Mouse (Mus musculus): ENCODE data around the gene Zdhhc19. TPM values are rescaled to one million over a fixed set of nuclear protein-coding genes. Genes with fewer than 3 reads are reported as not detected.

Zdhhc19 gene
- total RNA-seq (2021) (not detected), polyA plus RNA-seq (2012; rRNA removed) (not detected in 2 replicates)
- long read RNA-seq, result 0 reads

- Histone ChIP-seq H3K36me3 (ENCODE audit: control insufficient read depth, insufficient read depth, low read length) (no peaks in the 10 kb centered on the region), H3K4me1 (ENCODE audit: control insufficient read depth, insufficient read depth, low read length) (no peaks in the 10 kb centered on the region), H3K4me3 (no peak within 1 kb of the TSS), H3K79me2 (replicated peaks; ENCODE audit: control insufficient read depth, insufficient read depth, low read length) (no peaks in the 10 kb centered on the region), H3K9ac (ENCODE audit: low read depth, low read length) (no peak within 1 kb of the TSS), H3K27me3 (ENCODE audit: control insufficient read depth, insufficient read depth, low read length) (no peaks in the 10 kb centered on the region), H3K27ac (no peak within 1 kb of the TSS)
- 63% methylated on average over 3 of the region's 3 CpGs for WGBS
- TF ChIP-seq CTCF (IDR thresholded peaks at IDR 0.05) (no peak), EP300 (IDR thresholded peaks at IDR 0.05; ENCODE audit: insufficient read depth, low read depth, low read length) (no peak), POLR2A (IDR thresholded peaks at IDR 0.05; ENCODE audit: insufficient read depth, low read depth, low read length) (no peak)
- intact Hi-C loops (cut with DNase I), result no loop called here
- no peak for DNase-seq
These were observed at the start of gene Zdhhc19 for GRCm38 (mm10) chr16:32495965-32496364. Zdhhc19 (plus strand) TSS chr16:32496265.

- Histone ChIP-seq H3K36me3 (ENCODE audit: control insufficient read depth, insufficient read depth, low read length) (peaks cover 17% of the 10 kb centered on the region), H3K9ac (ENCODE audit: low read depth, low read length) (no peak overlapping the region; the same call in 1 of the 2 replicates), H3K27ac (peak overlapping the region; percentile 23), H3K27me3 (ENCODE audit: control insufficient read depth, insufficient read depth, low read length) (no peaks in the 10 kb centered on the region), H3K79me2 (replicated peaks; ENCODE audit: control insufficient read depth, insufficient read depth, low read length) (0 out of 2 replicates have a peak, but pooled peaks cover 1% of the 10 kb centered on the region), H3K4me1 (ENCODE audit: control insufficient read depth, insufficient read depth, low read length) (peaks cover 12% of the 10 kb centered on the region), H3K4me3 (no peak overlapping the region)
- no peak for DNase-seq
- no peak for TF ChIP-seq EP300 (IDR thresholded peaks at IDR 0.05; ENCODE audit: insufficient read depth, low read depth, low read length)
- no peak for TF ChIP-seq POLR2A (IDR thresholded peaks at IDR 0.05; ENCODE audit: insufficient read depth, low read depth, low read length)
- 65% methylated on average over 2 of the region's 2 CpGs for WGBS
- intact Hi-C loops (cut with DNase I), result no loop called here
These were observed 49.4 kb upstream of the Zdhhc19 start for GRCm38 (mm10) chr16:32446563-32447138.

GRCm38 (mm10) chr16:32449665-32450064, 46.4 kb upstream of the Zdhhc19 start:
- no peak overlapping the region for H3K9ac ChIP-seq (ENCODE audit: low read depth, low read length)
- peaks cover 2% of the 10 kb centered on the region; the same call in 1 of the 2 replicates for H3K79me2 ChIP-seq (replicated peaks; ENCODE audit: control insufficient read depth, insufficient read depth, low read length)
- 61% methylated on average over 3 of the region's 3 CpGs for whole genome bisulfite sequencing
- H3K27me3 ChIP-seq (ENCODE audit: control insufficient read depth, insufficient read depth, low read length), result no peaks in the 10 kb centered on the region
- intact Hi-C loops (cut with DNase I), result no loop called here
- peaks cover 12% of the 10 kb centered on the region for H3K4me1 ChIP-seq (ENCODE audit: control insufficient read depth, insufficient read depth, low read length)
- no peak overlapping the region for H3K4me3 ChIP-seq
- H3K27ac ChIP-seq, result no peak overlapping the region
- H3K36me3 ChIP-seq (ENCODE audit: control insufficient read depth, insufficient read depth, low read length), result peaks cover 17% of the 10 kb centered on the region
- no peak for DNase-seq
- TF ChIP-seq EP300 (IDR thresholded peaks at IDR 0.05; ENCODE audit: insufficient read depth, low read depth, low read length) (no peak), POLR2A (IDR thresholded peaks at IDR 0.05; ENCODE audit: insufficient read depth, low read depth, low read length) (no peak), CTCF (IDR thresholded peaks at IDR 0.05) (no peak)

DNA sequence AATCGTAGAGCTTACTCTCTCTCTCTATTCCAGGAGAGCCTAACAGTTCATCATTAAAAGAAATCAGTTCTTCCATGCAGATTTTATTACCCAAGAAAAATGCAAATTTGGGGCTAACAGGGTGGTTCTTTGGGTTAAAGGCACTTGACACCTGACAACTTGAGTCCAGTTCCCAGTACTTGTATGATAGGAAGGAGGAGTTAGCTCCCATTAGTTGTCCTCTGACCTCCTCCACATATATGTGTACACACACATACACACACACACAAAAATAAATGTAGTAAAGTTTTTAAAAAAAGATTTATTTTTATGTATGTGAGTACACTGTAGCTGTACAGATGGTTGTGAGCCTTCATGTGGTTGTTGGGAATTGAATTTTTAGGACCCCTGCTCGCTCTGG, 45.9 kb upstream of the Zdhhc19 start:
- intact Hi-C loops (cut with DNase I), result no loop called here
- TF ChIP-seq POLR2A (IDR thresholded peaks at IDR 0.05; ENCODE audit: insufficient read depth, low read depth, low read length) (no peak), EP300 (IDR thresholded peaks at IDR 0.05; ENCODE audit: insufficient read depth, low read depth, low read length) (no peak), CTCF (IDR thresholded peaks at IDR 0.05) (no peak)
- no peak for DNase-seq
- WGBS, result 97% methylated on average over 2 of the region's 2 CpGs
- Histone ChIP-seq H3K79me2 (replicated peaks; ENCODE audit: control insufficient read depth, insufficient read depth, low read length) (peaks cover 4% of the 10 kb centered on the region; the same call in 1 of the 2 replicates), H3K4me3 (no peak overlapping the region), H3K27ac (no peak overlapping the region), H3K27me3 (ENCODE audit: control insufficient read depth, insufficient read depth, low read length) (no peaks in the 10 kb centered on the region), H3K36me3 (ENCODE audit: control insufficient read depth, insufficient read depth, low read length) (peaks cover 17% of the 10 kb centered on the region), H3K4me1 (ENCODE audit: control insufficient read depth, insufficient read depth, low read length) (peaks cover 12% of the 10 kb centered on the region), H3K9ac (ENCODE audit: low read depth, low read length) (no peak overlapping the region)

DNA sequence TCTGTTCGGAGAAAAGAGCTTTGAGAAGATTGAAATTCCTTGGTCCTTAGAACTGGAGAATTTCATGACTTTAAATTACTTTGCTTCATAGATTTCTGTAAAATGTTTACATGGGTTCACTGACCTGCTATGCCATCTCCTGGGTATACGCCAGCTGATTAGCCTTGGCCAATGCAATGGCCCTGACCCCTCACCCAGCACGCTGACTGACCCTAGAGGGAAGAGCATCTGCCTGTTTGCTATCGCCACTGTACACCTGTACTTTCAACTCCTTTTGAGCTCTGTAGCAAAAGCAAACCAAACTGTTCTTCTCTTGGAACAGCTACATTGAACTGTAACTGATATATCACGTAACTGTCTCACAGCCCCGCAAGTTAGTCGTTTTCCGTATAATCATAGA, 43.0 kb upstream of the Zdhhc19 start:
- no peak for TF ChIP-seq CTCF (IDR thresholded peaks at IDR 0.05)
- TF ChIP-seq EP300 (IDR thresholded peaks at IDR 0.05; ENCODE audit: insufficient read depth, low read depth, low read length), result no peak
- no peak for TF ChIP-seq POLR2A (IDR thresholded peaks at IDR 0.05; ENCODE audit: insufficient read depth, low read depth, low read length)
- H3K36me3 ChIP-seq (ENCODE audit: control insufficient read depth, insufficient read depth, low read length), result peaks cover 11% of the 10 kb centered on the region
- no peak overlapping the region for H3K27ac ChIP-seq
- no peak overlapping the region for H3K4me3 ChIP-seq
- peaks cover 3% of the 10 kb centered on the region; the same call in 1 of the 2 replicates for H3K79me2 ChIP-seq (replicated peaks; ENCODE audit: control insufficient read depth, insufficient read depth, low read length)
- peaks cover 5% of the 10 kb centered on the region for H3K4me1 ChIP-seq (ENCODE audit: control insufficient read depth, insufficient read depth, low read length)
- no peak for DNase-seq
- intact Hi-C loops (cut with DNase I), result no loop called here
- WGBS, result 92% methylated on average over 8 of the region's 8 CpGs
- no peaks in the 10 kb centered on the region for H3K27me3 ChIP-seq (ENCODE audit: control insufficient read depth, insufficient read depth, low read length)
- H3K9ac ChIP-seq (ENCODE audit: low read depth, low read length), result no peak overlapping the region

DNA sequence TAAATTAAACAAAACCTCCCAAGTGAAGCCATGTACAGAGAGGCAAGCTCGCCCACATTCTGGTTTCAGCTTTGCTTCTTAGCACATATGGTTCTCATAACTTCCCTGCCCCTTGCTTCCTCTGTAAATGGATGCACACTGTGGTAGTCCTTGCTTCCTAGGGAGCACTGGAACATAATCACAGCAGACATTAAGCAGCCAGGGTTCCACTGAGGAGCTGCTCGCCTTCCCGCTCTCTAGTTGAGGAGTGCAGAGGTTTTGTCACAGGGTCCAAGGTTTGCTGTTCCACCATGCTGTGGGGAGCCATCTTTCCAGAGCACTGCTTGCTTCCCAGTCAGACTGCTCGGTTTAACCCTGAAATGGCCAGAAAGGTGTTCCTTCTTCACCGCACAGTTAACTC, 41.4 kb upstream of the Zdhhc19 start:
- H3K27me3 ChIP-seq (ENCODE audit: control insufficient read depth, insufficient read depth, low read length), result no peaks in the 10 kb centered on the region
- intact Hi-C loops (cut with DNase I), result no loop called here
- WGBS, result 97% methylated on average over 5 of the region's 5 CpGs
- no peak overlapping the region for H3K4me3 ChIP-seq
- H3K4me1 ChIP-seq (ENCODE audit: control insufficient read depth, insufficient read depth, low read length), result peaks cover 3% of the 10 kb centered on the region
- no peak overlapping the region for H3K27ac ChIP-seq
- no peak for DNase-seq
- TF ChIP-seq POLR2A (IDR thresholded peaks at IDR 0.05; ENCODE audit: insufficient read depth, low read depth, low read length) (no peak), EP300 (IDR thresholded peaks at IDR 0.05; ENCODE audit: insufficient read depth, low read depth, low read length) (no peak), CTCF (IDR thresholded peaks at IDR 0.05) (no peak)
- no peak overlapping the region for H3K9ac ChIP-seq (ENCODE audit: low read depth, low read length)
- H3K79me2 ChIP-seq (replicated peaks; ENCODE audit: control insufficient read depth, insufficient read depth, low read length), result peaks cover 3% of the 10 kb centered on the region; the same call in 1 of the 2 replicates
- H3K36me3 ChIP-seq (ENCODE audit: control insufficient read depth, insufficient read depth, low read length), result peaks cover 4% of the 10 kb centered on the region
